Mouse (Mus musculus): Measurements from ENCODE around the gene Amigo3. TPM values are rescaled to one million over a fixed set of nuclear protein-coding genes. Genes with fewer than 3 reads are reported as not detected.

The Amigo3 gene
- polyA plus RNA-seq, 1 experiment, result 2.2 TPM

DNA sequence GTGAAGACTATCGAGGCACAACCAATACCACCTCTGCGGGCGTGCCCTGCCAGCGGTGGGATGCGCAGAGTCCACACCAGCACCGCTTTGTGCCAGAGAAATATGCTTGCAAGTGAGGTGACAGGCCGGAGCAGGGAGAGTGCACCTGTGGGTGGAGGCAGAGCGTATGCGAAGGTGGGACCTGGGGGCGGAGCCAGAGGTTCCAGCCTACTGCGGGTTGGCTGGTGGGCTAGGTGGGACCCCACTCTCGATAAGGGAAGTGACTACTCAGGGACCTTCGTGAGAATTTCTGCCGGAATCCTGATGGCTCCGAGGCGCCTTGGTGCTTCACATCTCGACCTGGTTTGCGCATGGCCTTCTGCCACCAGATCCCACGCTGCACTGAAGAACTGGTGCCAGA lies 29.6 kb downstream of the Amigo3 start:
- peaks cover 27% of the 10 kb centered on the region for H3K36me3 ChIP-seq (ENCODE audit: control insufficient read depth, insufficient read depth, low read length)
- TF ChIP-seq CTCF (IDR thresholded peaks at IDR 0.05; ENCODE audit: extremely low read depth, insufficient read depth, insufficient read length, insufficient replicate concordance) (no peak), POLR2A (IDR thresholded peaks at IDR 0.05; ENCODE audit: low read depth, low read length) (no peak)
- no peak for DNase-seq (ENCODE audit: low read depth in 1 of 2, low spot score in 2 of 2)
- 22% methylated on average over 19 of the region's 19 CpGs for WGBS
- no peaks in the 10 kb centered on the region for H3K27me3 ChIP-seq (ENCODE audit: control insufficient read depth, insufficient read depth, low read length)
- peak overlapping the region; percentile 70 for H3K27ac ChIP-seq (ENCODE audit: insufficient read depth, low read length)
- H3K4me3 ChIP-seq (ENCODE audit: extremely low read depth, insufficient read depth, insufficient read length), result peak overlapping the region; percentile 40
- peaks cover 20% of the 10 kb centered on the region; the same call in 1 of the 2 replicates for H3K4me1 ChIP-seq (ENCODE audit: control insufficient read depth, insufficient read depth, insufficient read length)

DNA sequence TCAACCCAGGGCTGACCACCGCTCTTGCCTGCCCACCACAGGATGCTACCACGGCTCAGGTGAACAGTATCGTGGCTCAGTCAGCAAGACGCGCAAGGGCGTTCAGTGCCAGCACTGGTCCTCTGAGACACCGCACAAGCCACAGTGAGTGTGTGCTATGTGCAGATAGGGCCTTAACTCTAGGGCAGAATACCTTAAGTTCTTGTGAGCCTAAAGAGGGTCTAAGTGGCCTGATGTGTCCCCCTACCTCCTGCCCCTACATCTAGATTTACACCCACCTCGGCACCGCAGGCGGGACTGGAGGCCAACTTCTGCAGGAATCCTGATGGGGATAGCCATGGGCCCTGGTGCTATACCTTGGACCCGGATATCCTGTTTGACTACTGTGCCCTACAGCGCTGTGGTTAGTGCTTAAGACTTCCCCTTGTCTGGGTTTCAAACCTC lies 30.1 kb downstream of the Amigo3 start, which contains the start of gene Rnf123:
Rnf123 (minus strand) TSS at position 359 of the 444 bp plus-strand sequence.
- H3K27me3 ChIP-seq (ENCODE audit: control insufficient read depth, insufficient read depth, low read length), result no peaks in the 10 kb centered on the region
- WGBS, result 13% methylated on average over 12 of the region's 12 CpGs
- peak within 1 kb of the TSS; percentile 70 for H3K27ac ChIP-seq (ENCODE audit: insufficient read depth, low read length)
- DNase-seq (ENCODE audit: low read depth in 1 of 2, low spot score in 2 of 2), result no peak
- peaks cover 31% of the 10 kb centered on the region for H3K36me3 ChIP-seq (ENCODE audit: control insufficient read depth, insufficient read depth, low read length)
- no peak for TF ChIP-seq POLR2A (IDR thresholded peaks at IDR 0.05; ENCODE audit: low read depth, low read length)
- peaks cover 16% of the 10 kb centered on the region; the same call in 1 of the 2 replicates for H3K4me1 ChIP-seq (ENCODE audit: control insufficient read depth, insufficient read depth, insufficient read length)
- H3K4me3 ChIP-seq (ENCODE audit: extremely low read depth, insufficient read depth, insufficient read length), result peak within 1 kb of the TSS; percentile 40

DNA sequence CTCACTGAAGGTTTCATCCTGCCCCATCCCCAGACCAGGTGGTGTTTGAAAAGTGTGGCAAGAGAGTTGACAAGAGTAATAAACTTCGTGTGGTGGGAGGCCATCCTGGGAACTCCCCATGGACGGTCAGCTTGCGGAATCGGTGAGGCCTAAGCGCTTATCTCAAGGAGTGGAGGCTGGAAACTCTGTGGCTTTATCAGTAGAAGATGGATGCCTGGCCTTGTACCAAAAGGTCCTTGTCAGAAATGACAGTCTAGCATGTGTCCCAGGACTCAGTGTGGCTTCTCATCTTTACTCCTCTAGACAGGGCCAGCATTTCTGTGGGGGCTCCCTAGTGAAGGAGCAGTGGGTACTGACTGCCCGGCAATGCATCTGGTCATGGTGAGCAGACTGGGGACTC lies 30.6 kb downstream of the Amigo3 start:
- Histone ChIP-seq H3K4me3 (ENCODE audit: extremely low read depth, insufficient read depth, insufficient read length) (no peak overlapping the region), H3K27ac (ENCODE audit: insufficient read depth, low read length) (peak overlapping the region; percentile 70), H3K27me3 (ENCODE audit: control insufficient read depth, insufficient read depth, low read length) (no peaks in the 10 kb centered on the region), H3K36me3 (ENCODE audit: control insufficient read depth, insufficient read depth, low read length) (peaks cover 33% of the 10 kb centered on the region), H3K4me1 (ENCODE audit: control insufficient read depth, insufficient read depth, insufficient read length) (peaks cover 13% of the 10 kb centered on the region; the same call in 1 of the 2 replicates)
- 73% methylated on average over 6 of the region's 6 CpGs for WGBS
- no peak for TF ChIP-seq CTCF (IDR thresholded peaks at IDR 0.05; ENCODE audit: extremely low read depth, insufficient read depth, insufficient read length, insufficient replicate concordance)
- no peak for TF ChIP-seq POLR2A (IDR thresholded peaks at IDR 0.05; ENCODE audit: low read depth, low read length)
- no peak for DNase-seq (ENCODE audit: low read depth in 1 of 2, low spot score in 2 of 2)

DNA sequence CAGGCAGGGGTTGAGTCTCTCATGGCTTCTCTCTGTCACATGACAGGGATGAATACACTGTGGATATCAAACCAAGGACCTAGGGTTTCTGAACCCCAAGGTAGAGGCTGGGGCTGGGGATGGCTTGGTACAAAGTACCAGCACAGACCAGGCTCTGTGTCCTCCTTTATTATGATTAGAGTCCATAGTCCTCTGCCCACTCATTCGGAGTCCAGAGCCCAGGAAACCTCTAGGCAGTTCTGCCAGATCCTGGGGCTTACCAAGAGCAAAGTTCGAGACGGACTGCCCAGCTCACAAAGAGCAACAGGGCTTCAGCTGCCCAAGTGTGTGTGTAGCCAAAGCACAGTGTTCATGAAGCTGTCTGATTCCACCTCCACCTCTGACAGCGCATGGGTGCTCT lies 32.3 kb downstream of the Amigo3 start:
- H3K27ac ChIP-seq (ENCODE audit: insufficient read depth, low read length), result no peak overlapping the region
- H3K4me1 ChIP-seq (ENCODE audit: control insufficient read depth, insufficient read depth, insufficient read length), result peaks cover 9% of the 10 kb centered on the region; the same call in 1 of the 2 replicates
- H3K27me3 ChIP-seq (ENCODE audit: control insufficient read depth, insufficient read depth, low read length), result no peaks in the 10 kb centered on the region
- WGBS, result 95% methylated on average over 4 of the region's 4 CpGs
- H3K4me3 ChIP-seq (ENCODE audit: extremely low read depth, insufficient read depth, insufficient read length), result no peak overlapping the region
- TF ChIP-seq POLR2A (IDR thresholded peaks at IDR 0.05; ENCODE audit: low read depth, low read length), result no peak
- no peak for TF ChIP-seq CTCF (IDR thresholded peaks at IDR 0.05; ENCODE audit: extremely low read depth, insufficient read depth, insufficient read length, insufficient replicate concordance)
- peaks cover 49% of the 10 kb centered on the region for H3K36me3 ChIP-seq (ENCODE audit: control insufficient read depth, insufficient read depth, low read length)
- DNase-seq (ENCODE audit: low read depth in 1 of 2, low spot score in 2 of 2), result no peak

DNA sequence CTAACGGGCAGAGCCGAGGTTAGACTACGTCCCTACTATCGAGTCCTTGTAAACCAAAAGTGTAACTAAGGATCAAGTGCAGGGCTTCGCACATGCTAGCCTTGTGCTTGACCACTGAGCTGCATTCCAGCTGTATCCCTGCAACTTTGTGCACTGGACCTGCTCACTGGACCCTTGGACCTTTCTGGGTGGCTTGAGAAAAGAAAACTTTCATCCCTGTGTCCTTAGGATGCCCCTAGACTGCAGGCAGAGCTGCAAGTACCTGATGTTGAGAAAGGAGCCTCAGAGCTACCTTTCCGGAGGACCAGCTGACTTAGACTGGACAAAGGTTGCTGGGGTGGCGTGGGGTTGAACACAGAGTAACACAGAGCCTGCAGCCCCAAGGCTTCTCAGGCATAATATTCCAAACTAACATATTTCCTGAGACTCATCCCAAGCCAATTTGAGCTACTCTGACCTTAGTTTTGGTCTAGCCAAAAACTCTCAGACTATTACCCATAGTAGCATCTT lies 37.7 kb downstream of the Amigo3 start:
- Histone ChIP-seq H3K27me3 (ENCODE audit: control insufficient read depth, insufficient read depth, low read length) (no peaks in the 10 kb centered on the region), H3K27ac (ENCODE audit: insufficient read depth, low read length) (no peak overlapping the region), H3K4me1 (ENCODE audit: control insufficient read depth, insufficient read depth, insufficient read length) (peaks cover 3% of the 10 kb centered on the region; the same call in 1 of the 2 replicates), H3K4me3 (ENCODE audit: extremely low read depth, insufficient read depth, insufficient read length) (no peak overlapping the region), H3K36me3 (ENCODE audit: control insufficient read depth, insufficient read depth, low read length) (peaks cover 60% of the 10 kb centered on the region)
- TF ChIP-seq POLR2A (IDR thresholded peaks at IDR 0.05; ENCODE audit: low read depth, low read length) (no peak), CTCF (IDR thresholded peaks at IDR 0.05; ENCODE audit: extremely low read depth, insufficient read depth, insufficient read length, insufficient replicate concordance) (no peak)
- no peak for DNase-seq (ENCODE audit: low read depth in 1 of 2, low spot score in 2 of 2)
- WGBS, result 96% methylated on average over 7 of the region's 7 CpGs

DNA sequence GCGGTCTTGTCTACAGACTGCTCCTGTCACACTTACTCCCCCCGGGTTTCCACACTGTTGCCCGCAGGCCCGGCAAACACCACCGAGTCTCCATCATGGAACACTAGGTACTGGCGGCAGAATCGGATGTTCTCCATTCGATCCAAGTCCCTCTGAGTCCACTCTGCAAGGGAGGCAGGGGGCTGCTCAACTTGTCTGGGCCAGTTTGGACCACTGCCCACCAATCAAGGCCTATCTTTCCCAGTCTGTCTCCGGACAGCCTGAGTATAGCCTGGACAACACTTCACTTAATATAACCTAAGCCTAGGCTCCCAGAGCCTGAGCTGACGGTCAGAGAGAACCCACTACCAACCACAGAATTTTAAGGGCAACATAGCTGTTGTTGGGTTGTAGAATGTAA lies 40.6 kb downstream of the Amigo3 start:
- Histone ChIP-seq H3K4me3 (ENCODE audit: extremely low read depth, insufficient read depth, insufficient read length) (peak overlapping the region; percentile 90), H3K27ac (ENCODE audit: insufficient read depth, low read length) (no peak overlapping the region), H3K27me3 (ENCODE audit: control insufficient read depth, insufficient read depth, low read length) (no peaks in the 10 kb centered on the region), H3K36me3 (ENCODE audit: control insufficient read depth, insufficient read depth, low read length) (peaks cover 39% of the 10 kb centered on the region), H3K4me1 (ENCODE audit: control insufficient read depth, insufficient read depth, insufficient read length) (peaks cover 3% of the 10 kb centered on the region; the same call in 1 of the 2 replicates)
- 79% methylated on average over 10 of the region's 10 CpGs for WGBS
- TF ChIP-seq POLR2A (IDR thresholded peaks at IDR 0.05; ENCODE audit: low read depth, low read length) (no peak), CTCF (IDR thresholded peaks at IDR 0.05; ENCODE audit: extremely low read depth, insufficient read depth, insufficient read length, insufficient replicate concordance) (no peak)
- no peak for DNase-seq (ENCODE audit: low read depth in 1 of 2, low spot score in 2 of 2)

DNA sequence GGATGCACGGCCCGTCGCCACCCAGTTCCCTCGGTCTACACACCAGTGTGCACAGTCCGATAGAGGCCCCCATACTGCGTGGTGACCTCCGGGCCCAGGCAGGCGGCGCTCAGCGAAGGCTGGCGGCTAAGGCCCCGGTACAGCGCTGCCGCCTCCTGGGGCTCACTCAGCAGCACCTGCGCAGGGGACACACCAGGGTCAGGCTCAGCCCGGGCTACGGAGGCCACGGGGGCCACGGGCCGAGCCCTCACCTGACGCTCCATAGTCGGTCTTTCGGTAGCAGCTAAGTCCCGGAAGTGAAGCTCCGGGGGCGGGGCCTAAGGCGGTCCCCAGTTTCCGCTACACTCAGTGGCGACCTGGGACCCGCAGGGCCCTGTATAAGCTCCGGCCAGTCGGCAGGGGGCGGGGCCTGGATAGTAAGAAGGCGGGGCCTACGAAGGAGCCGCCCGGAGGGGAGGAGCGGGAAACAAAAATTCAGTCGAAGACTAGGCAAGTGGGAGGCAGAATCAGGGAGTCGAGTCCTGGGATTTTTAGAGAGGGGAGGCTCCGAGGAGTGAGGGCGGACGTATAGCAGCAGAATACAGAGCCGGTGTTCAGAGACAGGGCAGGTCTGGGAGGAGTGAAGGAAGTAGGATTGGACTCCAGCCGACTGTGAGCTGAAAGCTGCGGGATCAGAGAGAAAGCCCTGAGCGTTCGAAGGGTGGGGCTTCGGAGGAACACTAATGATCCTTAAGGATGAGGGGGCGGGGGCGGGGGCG lies 41.4 kb downstream of the Amigo3 start, which contains the start of gene Apeh:
Apeh (minus strand) TSS at position 423 of the 758 bp plus-strand sequence.
- H3K27me3 ChIP-seq (ENCODE audit: control insufficient read depth, insufficient read depth, low read length), result no peaks in the 10 kb centered on the region
- peaks cover 3% of the 10 kb centered on the region; the same call in 1 of the 2 replicates for H3K4me1 ChIP-seq (ENCODE audit: control insufficient read depth, insufficient read depth, insufficient read length)
- peak within 1 kb of the TSS; percentile 90 for H3K4me3 ChIP-seq (ENCODE audit: extremely low read depth, insufficient read depth, insufficient read length)
- peak; percentile 87 to 98 for DNase-seq (ENCODE audit: low read depth in 1 of 2, low spot score in 2 of 2)
- under 1% methylated on average over 52 of the region's 52 CpGs for WGBS
- peak within 1 kb of the TSS; percentile 70 for H3K27ac ChIP-seq (ENCODE audit: insufficient read depth, low read length)
- TF ChIP-seq CTCF (IDR thresholded peaks at IDR 0.05; ENCODE audit: extremely low read depth, insufficient read depth, insufficient read length, insufficient replicate concordance) (no peak), POLR2A (IDR thresholded peaks at IDR 0.05; ENCODE audit: low read depth, low read length) (peak; percentile 56)
- H3K36me3 ChIP-seq (ENCODE audit: control insufficient read depth, insufficient read depth, low read length), result peaks cover 31% of the 10 kb centered on the region

Measured in spleen, adult 2 months (tissue).